Mouse (Mus musculus) lung, embryonic 14.5 days (tissue): Measurements from ENCODE around the gene Ror1. TPM values are rescaled to one million over a fixed set of nuclear protein-coding genes. Genes with fewer than 3 reads are reported as not detected.

ENCODE experiments used
- ATAC-seq: fragments of 200-750 bp; cut with Nextera tagmentation; 2 replicates; pipeline ENCODE4 v1.8.0; 2017; ENCODE audit warnings: mild to moderate bottlenecking, moderate TSS enrichment, moderate library complexity; ENCODE audit not compliant: insufficient read depth
- DNase-seq: peaks from one replicate; pipeline ENCODE4 v3.0.0-alpha.2; 2015
- H3K27ac ChIP-seq: fragments of 300-500 bp; sonication (generic); 2 replicates; pipeline ENCODE4 v1.5.1; 2014; ENCODE audit warnings: low read depth, mild to moderate bottlenecking, moderate library complexity
- H3K27me3 ChIP-seq: fragments of 300-500 bp; sonication (generic); 2 replicates; pipeline ENCODE4 v1.6.1; 2014; ENCODE audit warnings: low read length, control low read depth; ENCODE audit not compliant: insufficient read depth
- H3K36me3 ChIP-seq: fragments of 300-500 bp; sonication (generic); 2 replicates; pipeline ENCODE4 v1.6.1; 2014; ENCODE audit warnings: control low read depth; ENCODE audit not compliant: insufficient read depth
- H3K4me1 ChIP-seq: fragments of 300-500 bp; sonication (generic); 2 replicates; pipeline ENCODE4 v1.6.1; 2014; ENCODE audit warnings: antibody characterized with exemption, control low read depth; ENCODE audit not compliant: insufficient read depth
- H3K4me2 ChIP-seq: fragments of 300-500 bp; sonication (generic); 2 replicates; pipeline ENCODE4 v1.6.1; 2014; ENCODE audit warnings: mild to moderate bottlenecking
- H3K4me3 ChIP-seq: fragments of 300-500 bp; sonication (generic); 2 replicates; pipeline ENCODE4 v1.5.1; 2014; ENCODE audit warnings: low read depth, low read length
- H3K9ac ChIP-seq: fragments of 300-500 bp; sonication (generic); 2 replicates; pipeline ENCODE4 v1.6.1; 2014
- H3K9me3 ChIP-seq: fragments of 300-500 bp; sonication (generic); 2 replicates; pipeline ENCODE4 v1.6.1; 2016; ENCODE audit warnings: low read depth, low read length, control low read depth
- CTCF ChIP-seq: IDR thresholded peaks from 2 replicates; pipeline ENCODE4 v1.5.1; 2016; ENCODE audit warnings: antibody characterized with exemption, low read depth
- WGBS: fragments of 180-500 bp; shearing (Covaris S2); extraction: QIAGEN DNeasy Blood & Tissue Kit; methylation state at CpG from one replicate; pipeline ENCODE4 v1.1.7; 2014; 5-methylcytosine and 5-hydroxymethylcytosine counted together
- polyA plus RNA-seq: library from polyadenylated mRNA; unstranded; fragments of >200 nt; fragmentation: Nextera tagmentation; extraction: Ambion mirVana; gene quantifications from 2 replicates; pipeline ENCODE4 v1.2.1, GENCODE M21; 2014

The Ror1 gene
- polyA plus RNA-seq, 1 experiment from 2014 or later = 23.8 TPM

DNA sequence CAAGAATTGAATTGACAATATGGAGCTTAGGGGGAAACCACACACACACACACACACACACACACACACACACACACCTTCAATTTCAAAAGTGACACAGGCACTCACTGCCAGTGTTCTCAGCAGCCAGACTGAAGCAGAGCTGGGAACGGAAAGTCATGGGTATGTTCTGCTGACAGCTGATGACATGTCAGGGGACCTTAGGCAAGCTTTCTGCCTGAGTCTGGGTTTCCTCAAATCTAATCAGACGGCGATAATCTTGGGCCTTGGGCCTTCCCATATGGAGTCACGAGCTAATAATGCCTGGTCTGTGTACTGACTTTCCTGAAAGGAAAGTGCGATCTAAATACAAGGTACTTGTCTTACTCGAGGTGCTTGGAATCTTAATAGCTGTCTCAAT is 202.1 kb downstream of the Ror1 start:
- ATAC-seq (no peak), DNase-seq (peak; percentile 51)
- no peak overlapping the region for H3K4me2 ChIP-seq
- no peaks in the 10 kb centered on the region for H3K27me3 ChIP-seq
- no peak for TF ChIP-seq CTCF
- H3K9me3 ChIP-seq = no peaks in the 10 kb centered on the region
- H3K4me1 ChIP-seq = peaks cover 14% of the 10 kb centered on the region
- H3K36me3 ChIP-seq = no peaks in the 10 kb centered on the region
- 39% methylated on average over 6 of the region's 6 CpGs for WGBS
- peak overlapping the region; percentile 27; the same call in 1 of the 2 replicates for H3K27ac ChIP-seq
- H3K4me3 ChIP-seq = no peak overlapping the region
- H3K9ac ChIP-seq = no peak overlapping the region

DNA sequence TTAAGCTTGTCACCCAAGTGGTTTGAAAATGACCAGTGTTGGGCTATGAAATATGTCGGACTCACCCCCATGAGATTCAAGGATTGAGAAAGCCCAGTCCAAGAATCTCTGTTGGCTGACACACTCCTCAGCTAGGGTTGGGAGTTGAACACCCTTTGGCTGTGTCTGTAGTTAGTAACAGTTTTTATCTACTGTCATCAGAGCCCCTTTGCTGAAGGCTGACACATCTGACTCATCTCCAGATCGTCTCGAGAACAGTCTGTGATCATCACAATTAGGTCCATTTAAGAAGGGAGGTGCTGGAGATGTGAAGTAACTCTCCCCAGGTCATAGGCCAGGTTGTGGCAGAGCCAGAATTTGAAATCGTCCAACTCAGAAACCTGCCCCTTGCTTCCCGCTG is 203.0 kb downstream of the Ror1 start:
- WGBS = 68% methylated on average over 5 of the region's 5 CpGs
- Histone ChIP-seq H3K9me3 (no peaks in the 10 kb centered on the region), H3K9ac (no peak overlapping the region), H3K27me3 (no peaks in the 10 kb centered on the region), H3K4me2 (no peak overlapping the region), H3K27ac (no peak overlapping the region), H3K4me3 (no peak overlapping the region), H3K4me1 (peaks cover 14% of the 10 kb centered on the region), H3K36me3 (no peaks in the 10 kb centered on the region)
- no peak for ATAC-seq
- no peak for TF ChIP-seq CTCF
- DNase-seq = no peak

DNA sequence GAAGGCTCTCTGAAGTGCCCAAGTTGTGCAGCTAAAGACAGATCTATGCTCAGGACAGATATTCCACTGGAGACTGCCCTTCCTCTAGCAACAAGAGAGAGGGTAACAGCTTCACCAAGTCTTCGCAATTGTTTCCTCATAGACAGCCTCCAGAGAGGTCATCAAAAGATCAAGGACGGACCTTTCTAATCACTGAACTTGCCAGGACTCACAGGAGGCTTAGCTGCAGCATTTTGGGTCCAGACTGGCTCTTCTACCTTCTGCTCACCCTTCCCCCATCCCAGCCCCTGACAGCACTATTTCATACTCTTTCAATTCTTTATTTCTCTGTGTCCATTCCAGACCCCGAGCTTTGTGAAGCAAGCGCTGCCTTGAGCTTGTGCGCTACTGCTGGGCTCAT is 204.6 kb downstream of the Ror1 start:
- Histone ChIP-seq H3K36me3 (no peaks in the 10 kb centered on the region), H3K4me3 (no peak overlapping the region), H3K4me1 (peaks cover 14% of the 10 kb centered on the region), H3K27ac (no peak overlapping the region), H3K4me2 (no peak overlapping the region), H3K9me3 (no peaks in the 10 kb centered on the region), H3K9ac (no peak overlapping the region), H3K27me3 (no peaks in the 10 kb centered on the region)
- ATAC-seq (no peak), DNase-seq (no peak)
- WGBS = 61% methylated on average over 5 of the region's 5 CpGs
- no peak for TF ChIP-seq CTCF

DNA sequence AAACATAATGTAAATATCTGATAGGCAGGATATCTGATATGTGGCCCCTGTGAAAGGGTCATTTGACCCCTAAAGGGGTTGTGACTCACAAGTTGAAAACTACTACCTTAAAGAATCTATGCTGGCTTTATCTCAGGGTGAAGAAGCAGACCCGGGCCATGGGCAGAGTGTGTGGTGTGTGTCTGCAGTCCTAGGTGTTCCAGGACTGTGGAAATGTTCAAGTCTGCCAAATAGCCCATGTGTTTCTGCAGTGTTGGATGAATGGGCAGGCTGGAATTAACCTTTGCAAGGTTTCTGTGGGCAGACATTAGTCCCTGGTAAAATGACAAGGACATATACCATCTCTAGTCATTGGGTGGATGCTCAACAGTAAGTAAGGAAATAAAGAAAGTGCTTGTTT is 205.8 kb downstream of the Ror1 start:
- H3K4me3 ChIP-seq = no peak overlapping the region
- no peak for ATAC-seq
- DNase-seq = no peak
- H3K4me1 ChIP-seq = peaks cover 14% of the 10 kb centered on the region
- H3K9me3 ChIP-seq = no peaks in the 10 kb centered on the region
- 0 out of 2 replicates have a peak, but pooled peaks cover 3% of the 10 kb centered on the region for H3K36me3 ChIP-seq
- 66% methylated on average over 1 of the region's 1 CpGs for WGBS
- H3K27ac ChIP-seq = no peak overlapping the region
- no peak overlapping the region for H3K4me2 ChIP-seq
- no peak overlapping the region for H3K9ac ChIP-seq
- TF ChIP-seq CTCF = no peak
- H3K27me3 ChIP-seq = no peaks in the 10 kb centered on the region

DNA sequence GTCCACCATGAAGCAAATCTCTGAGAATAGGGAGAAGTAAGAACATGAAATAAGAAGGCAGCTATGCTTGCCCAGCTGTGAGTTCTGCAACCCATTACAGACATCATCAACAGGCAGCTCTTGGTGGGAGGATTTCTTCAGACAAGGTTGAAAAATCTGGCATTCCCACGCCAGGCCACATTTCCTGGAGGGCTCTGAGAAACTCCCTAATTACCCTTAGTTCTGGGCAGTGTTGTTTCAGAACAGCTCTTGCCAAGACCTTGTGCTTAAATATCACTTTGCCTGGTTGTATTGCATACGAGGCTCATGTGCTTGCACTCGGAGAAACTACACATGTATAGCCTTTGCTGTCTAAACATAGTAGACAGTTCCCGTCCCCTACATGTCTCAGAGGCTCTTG is 211.8 kb downstream of the Ror1 start:
- ATAC-seq = no peak

DNA sequence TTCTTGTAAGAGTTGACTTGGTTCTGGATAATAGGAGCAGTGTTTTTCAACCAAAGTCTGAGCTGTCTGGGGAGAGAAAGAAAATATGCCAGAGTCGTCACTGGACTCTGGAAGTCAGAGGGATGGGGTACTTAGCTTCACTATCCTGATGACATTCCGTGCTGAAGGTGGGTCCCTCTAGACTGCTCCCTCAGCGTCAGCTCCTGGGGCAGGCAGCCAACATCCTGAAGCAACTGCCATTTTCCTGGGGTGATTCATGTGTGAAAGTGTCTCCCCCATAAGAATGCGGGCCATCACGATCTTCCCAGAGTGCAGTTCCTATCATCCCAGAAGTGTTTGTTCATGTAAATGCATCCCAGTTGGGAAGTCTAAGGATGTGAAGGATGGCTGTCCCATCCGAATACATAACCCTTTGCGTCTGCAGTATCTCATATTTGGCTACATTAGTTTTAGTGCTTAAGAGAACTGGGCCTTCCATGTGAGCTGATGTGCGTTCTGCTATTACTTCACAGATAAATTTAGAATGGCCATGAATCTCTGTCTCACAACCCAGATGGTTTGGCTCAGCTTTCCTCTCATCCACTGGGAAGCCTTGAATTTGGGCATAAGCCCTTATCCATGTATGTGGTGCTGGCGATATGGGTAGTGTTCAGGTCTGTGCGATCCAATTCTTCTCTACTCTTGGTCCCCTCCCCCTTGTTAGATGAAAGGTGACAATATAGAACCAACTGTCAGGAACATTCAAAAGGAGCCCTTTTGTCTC is 216.4 kb downstream of the Ror1 start:
- Histone ChIP-seq H3K27me3 (no peaks in the 10 kb centered on the region), H3K4me3 (no peak overlapping the region), H3K4me2 (no peak overlapping the region), H3K4me1 (peaks cover 9% of the 10 kb centered on the region; the same call in 1 of the 2 replicates), H3K27ac (no peak overlapping the region), H3K9me3 (no peaks in the 10 kb centered on the region), H3K36me3 (no peaks in the 10 kb centered on the region), H3K9ac (no peak overlapping the region)
- DNase-seq (peak; percentile 45), ATAC-seq (peak; percentile 43; the same call in 1 of the 2 replicates)
- no peak for TF ChIP-seq CTCF
- WGBS = 55% methylated on average over 10 of the region's 10 CpGs

More for the DNA sequence above, 211.8 kb downstream of the Ror1 start:
- Histone ChIP-seq H3K4me1 (no peaks in the 10 kb centered on the region; the same call in 1 of the 2 replicates), H3K4me3 (no peak overlapping the region), H3K27ac (peak overlapping the region; percentile 12; the same call in 1 of the 2 replicates), H3K27me3 (no peaks in the 10 kb centered on the region), H3K9ac (no peak overlapping the region), H3K36me3 (0 out of 2 replicates have a peak, but pooled peaks cover 3% of the 10 kb centered on the region), H3K4me2 (no peak overlapping the region), H3K9me3 (no peaks in the 10 kb centered on the region)
- DNase-seq = peak; percentile 37
- 62% methylated on average over 4 of the region's 4 CpGs for WGBS
- no peak for TF ChIP-seq CTCF

DNA sequence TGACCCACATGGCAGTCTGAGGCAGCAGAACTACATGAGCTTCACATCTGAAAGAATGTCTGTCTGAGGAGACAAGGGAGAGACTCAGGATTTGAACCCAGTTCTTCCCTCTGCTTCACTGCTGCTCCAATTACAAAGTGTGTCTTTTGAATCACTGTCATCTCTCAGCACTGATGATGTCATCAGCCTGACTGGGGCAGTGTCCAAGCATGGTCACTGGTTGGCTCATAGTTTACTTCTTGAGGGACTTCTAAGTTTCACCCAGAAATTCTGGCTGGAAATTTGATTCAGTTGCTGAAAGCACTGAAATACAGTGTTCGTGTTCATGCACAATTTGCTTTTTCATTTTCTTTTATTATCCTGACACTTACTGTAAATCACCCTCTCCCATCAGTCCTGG is 219.5 kb downstream of the Ror1 start:
- Histone ChIP-seq H3K36me3 (no peaks in the 10 kb centered on the region), H3K9ac (no peak overlapping the region), H3K4me3 (no peak overlapping the region), H3K27ac (peak overlapping the region; percentile 21; the same call in 1 of the 2 replicates), H3K9me3 (no peaks in the 10 kb centered on the region), H3K4me1 (peaks cover 9% of the 10 kb centered on the region; the same call in 1 of the 2 replicates), H3K27me3 (no peaks in the 10 kb centered on the region), H3K4me2 (no peak overlapping the region)
- TF ChIP-seq CTCF = no peak
- WGBS = 21% methylated on average over 1 of the region's 1 CpGs
- DNase-seq = peak; percentile 67
- peak; percentile 53; the same call in 1 of the 2 replicates for ATAC-seq
